Mouse (Mus musculus) hindbrain, embryonic 13.5 days (tissue): ENCODE measurements around the gene Ostm1. TPM values are rescaled to one million over a fixed set of nuclear protein-coding genes. Genes with fewer than 3 reads are reported as not detected.

ENCODE experiments used
- ATAC-seq: fragments of 200-750 bp; cut with Nextera tagmentation; 2 replicates; pipeline ENCODE4 v1.8.0; 2017; ENCODE audit warnings: moderate TSS enrichment; ENCODE audit not compliant: low FRiP score
- H3K27ac ChIP-seq: fragments of 300-500 bp; sonication (generic); 2 replicates; pipeline ENCODE4 v1.5.1; 2015; ENCODE audit warnings: inconsistent platforms, mild to moderate bottlenecking, moderate library complexity
- H3K27me3 ChIP-seq: fragments of 300-500 bp; sonication (generic); 2 replicates; pipeline ENCODE4 v1.6.1; 2015; ENCODE audit warnings: mild to moderate bottlenecking, inconsistent platforms
- H3K36me3 ChIP-seq: fragments of 300-500 bp; sonication (generic); 2 replicates; pipeline ENCODE4 v1.6.1; 2015; ENCODE audit warnings: mild to moderate bottlenecking, inconsistent platforms
- H3K4me1 ChIP-seq: fragments of 300-500 bp; sonication (generic); replicated peaks from 2 replicates; pipeline ENCODE4 v1.6.1; 2015; ENCODE audit warnings: inconsistent platforms
- H3K4me2 ChIP-seq: fragments of 300-500 bp; sonication (generic); 2 replicates; pipeline ENCODE4 v1.6.1; 2015; ENCODE audit warnings: inconsistent platforms, mild to moderate bottlenecking, moderate library complexity
- H3K4me3 ChIP-seq: fragments of 300-500 bp; sonication (generic); 2 replicates; pipeline ENCODE4 v1.5.1; 2015; ENCODE audit warnings: mild to moderate bottlenecking, inconsistent platforms
- H3K9ac ChIP-seq: fragments of 300-500 bp; sonication (generic); 2 replicates; pipeline ENCODE4 v1.6.1; 2015; ENCODE audit warnings: mild to moderate bottlenecking, inconsistent platforms
- H3K9me3 ChIP-seq: fragments of 300-500 bp; sonication (generic); 2 replicates; pipeline ENCODE4 v1.6.1; 2016; ENCODE audit warnings: inconsistent platforms
- whole genome bisulfite sequencing: fragments of 180-500 bp; shearing (Covaris S2); methylation state at CpG from one replicate; pipeline ENCODE4 v1.1.7; 2015; 5-methylcytosine and 5-hydroxymethylcytosine counted together
- polyA plus RNA-seq: library from polyadenylated mRNA; unstranded; fragments of >200 nt; fragmentation: Nextera tagmentation; extraction: Ambion mirVana; gene quantifications from 2 replicates; pipeline ENCODE4 v1.2.1, GENCODE M21; 2015

Gene Ostm1
- polyA plus RNA-seq, 1 experiment from 2014 or later, result 32.2 TPM

DNA sequence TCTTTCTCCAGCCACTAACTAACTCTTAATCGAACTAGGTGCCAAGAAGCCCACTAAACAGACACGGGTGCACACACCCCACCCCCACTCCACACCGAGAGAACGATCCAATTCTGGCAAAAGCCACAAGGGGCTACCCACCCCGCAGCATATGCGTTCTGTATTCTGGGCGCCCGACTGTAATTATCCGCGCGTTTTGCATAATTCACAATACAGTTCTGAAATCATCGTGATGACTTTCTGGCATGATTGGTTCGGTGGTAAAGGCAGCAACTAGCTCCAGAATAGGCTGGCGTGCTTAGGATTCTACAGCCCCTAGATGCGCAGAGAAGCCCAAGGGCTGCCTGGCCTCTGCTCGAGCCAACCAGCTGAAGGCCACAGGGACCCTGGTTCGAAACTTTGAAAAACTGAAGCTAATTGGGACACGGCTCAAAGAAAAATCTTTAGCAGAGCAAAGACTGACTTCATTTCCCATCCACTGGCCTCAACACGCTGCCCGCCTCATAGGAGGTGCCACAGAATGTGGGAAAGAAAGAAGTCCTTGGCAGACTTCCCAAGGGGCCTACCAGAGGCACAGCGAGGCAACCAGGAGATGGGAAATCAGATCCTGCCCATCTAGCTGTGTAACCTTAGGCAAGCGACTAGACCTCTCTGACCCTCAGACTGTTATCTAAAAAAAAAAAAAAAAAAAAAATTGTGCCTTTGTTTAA, 2.1 kb downstream of the Ostm1 start:
- H3K4me3 ChIP-seq, result no peak overlapping the region
- H3K9ac ChIP-seq, result no peak overlapping the region
- ATAC-seq, result no peak
- peaks cover 99% of the 10 kb centered on the region for H3K27me3 ChIP-seq
- H3K4me2 ChIP-seq, result no peak overlapping the region
- H3K4me1 ChIP-seq, result peaks cover 22% of the 10 kb centered on the region
- H3K36me3 ChIP-seq, result no peaks in the 10 kb centered on the region
- WGBS, result 4% methylated on average over 22 of the region's 22 CpGs
- no peaks in the 10 kb centered on the region for H3K9me3 ChIP-seq
- no peak overlapping the region for H3K27ac ChIP-seq

DNA sequence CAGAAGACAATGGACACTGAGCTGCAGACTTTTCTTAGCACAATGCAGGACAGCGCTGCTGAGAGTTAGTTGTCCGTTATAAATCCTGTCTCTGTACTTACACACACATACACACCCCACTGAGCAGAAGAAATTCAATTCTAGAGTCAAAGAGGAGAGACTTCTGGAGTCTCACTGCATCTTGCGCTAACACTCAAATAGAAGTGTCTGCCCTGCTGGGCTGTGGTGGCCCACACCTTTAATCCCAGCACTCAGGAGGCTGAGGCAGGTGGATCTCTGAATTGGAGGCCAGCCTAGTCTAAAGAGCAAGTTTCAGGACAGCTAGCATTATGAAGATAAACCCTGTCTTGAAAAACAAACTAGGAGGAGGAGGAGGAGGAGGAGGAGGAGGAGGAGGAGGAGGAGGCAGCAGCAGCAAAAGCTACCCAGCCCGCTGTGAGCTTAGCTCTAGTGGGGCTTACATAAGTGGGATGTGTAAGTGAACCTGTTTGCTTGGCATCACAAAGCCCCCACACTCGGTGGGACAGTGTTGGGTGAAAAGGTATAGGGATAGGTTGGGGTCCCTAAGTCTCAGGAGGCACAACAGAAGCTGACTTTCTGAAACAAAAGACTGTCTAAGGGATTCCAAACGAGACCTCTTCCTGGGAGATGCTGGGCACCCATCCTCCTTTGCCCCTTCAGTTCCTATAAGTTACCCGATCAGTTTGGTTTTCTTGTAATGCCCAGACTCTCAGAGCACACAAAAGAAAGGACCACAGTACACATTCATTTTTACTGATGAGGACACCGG, 4.5 kb downstream of the Ostm1 start:
- Histone ChIP-seq H3K4me3 (no peak overlapping the region), H3K9me3 (no peaks in the 10 kb centered on the region), H3K4me2 (no peak overlapping the region), H3K4me1 (peaks cover 29% of the 10 kb centered on the region), H3K36me3 (no peaks in the 10 kb centered on the region), H3K9ac (no peak overlapping the region), H3K27ac (no peak overlapping the region), H3K27me3 (peaks cover 100% of the 10 kb centered on the region)
- ATAC-seq, result no peak
- 4% methylated on average over 8 of the region's 8 CpGs for WGBS

DNA sequence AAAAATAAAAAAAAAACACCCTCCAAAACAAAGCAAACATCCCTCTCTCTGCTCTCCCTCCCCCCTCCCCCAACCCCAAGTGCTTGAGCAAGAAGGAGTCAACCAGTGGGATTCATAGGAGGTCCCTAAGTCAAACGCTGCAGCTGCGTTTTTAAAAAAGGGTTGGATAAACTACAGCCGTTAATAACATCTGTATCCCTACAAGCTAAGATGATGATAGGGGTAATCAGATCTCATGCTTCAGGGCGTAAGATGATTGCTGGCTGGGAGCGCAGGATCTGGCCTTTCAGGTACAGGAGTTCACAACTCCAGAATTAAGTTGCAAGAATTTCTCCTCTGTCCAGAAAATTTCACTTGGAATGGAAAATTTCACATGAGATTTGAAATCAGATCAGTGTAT, 5.9 kb downstream of the Ostm1 start:
- H3K9ac ChIP-seq, result no peak overlapping the region
- no peak overlapping the region for H3K4me2 ChIP-seq
- peaks cover 15% of the 10 kb centered on the region for H3K4me1 ChIP-seq
- WGBS, result 4% methylated on average over 5 of the region's 5 CpGs
- H3K27ac ChIP-seq, result no peak overlapping the region
- ATAC-seq, result no peak
- H3K36me3 ChIP-seq, result no peaks in the 10 kb centered on the region
- no peak overlapping the region for H3K4me3 ChIP-seq
- no peaks in the 10 kb centered on the region for H3K9me3 ChIP-seq
- peaks cover 100% of the 10 kb centered on the region for H3K27me3 ChIP-seq

DNA sequence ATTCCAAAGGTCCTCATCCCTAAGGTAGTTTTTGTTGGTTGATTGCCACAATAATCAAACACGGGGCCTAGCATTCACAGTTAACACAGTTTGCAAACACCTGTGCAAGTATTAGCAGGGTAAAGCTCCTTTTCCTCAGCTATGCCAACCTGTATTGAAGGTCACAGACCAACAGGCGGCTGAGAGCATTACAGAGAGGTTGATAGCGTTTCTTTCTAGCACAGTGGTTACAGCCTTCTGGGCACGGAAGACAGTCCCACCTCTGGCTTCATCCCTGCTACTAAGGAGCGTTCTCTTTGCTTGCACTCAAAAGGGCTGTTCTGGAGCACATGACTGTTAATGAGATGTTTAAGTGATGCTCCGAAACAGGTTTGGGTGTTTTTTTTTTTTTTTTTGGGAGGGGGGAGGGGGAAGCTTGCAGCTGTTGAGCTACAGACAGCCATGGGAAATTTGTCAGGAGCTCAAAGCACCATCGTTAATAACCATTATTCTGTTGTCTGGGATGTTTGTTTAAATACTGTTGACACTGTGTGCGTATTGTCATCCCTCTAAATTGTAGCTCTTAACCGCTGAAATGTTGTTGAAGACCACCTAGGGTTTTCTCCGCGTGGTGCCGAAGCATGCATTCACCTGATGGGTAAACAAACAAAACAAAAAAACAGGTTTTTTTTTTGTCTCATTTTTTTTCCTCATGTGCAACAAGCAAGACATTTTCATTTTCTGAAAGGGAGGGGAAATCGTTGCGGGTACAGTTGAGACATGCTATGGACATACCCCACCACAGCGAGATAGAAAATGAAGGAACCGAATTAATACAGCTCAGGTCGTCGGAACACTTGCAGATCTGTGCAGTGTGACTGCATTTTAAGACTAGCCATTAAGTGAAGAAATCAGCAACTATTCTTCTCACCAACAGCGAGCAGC, 6.9 kb downstream of the Ostm1 start:
- H3K9me3 ChIP-seq, result no peaks in the 10 kb centered on the region
- no peak overlapping the region for H3K27ac ChIP-seq
- no peak overlapping the region for H3K9ac ChIP-seq
- WGBS, result 1% methylated on average over 19 of the region's 19 CpGs
- H3K36me3 ChIP-seq, result no peaks in the 10 kb centered on the region
- no peak for ATAC-seq
- no peak overlapping the region for H3K4me2 ChIP-seq
- no peak overlapping the region for H3K4me3 ChIP-seq
- peaks cover 100% of the 10 kb centered on the region for H3K27me3 ChIP-seq
- H3K4me1 ChIP-seq, result peaks cover 13% of the 10 kb centered on the region

DNA sequence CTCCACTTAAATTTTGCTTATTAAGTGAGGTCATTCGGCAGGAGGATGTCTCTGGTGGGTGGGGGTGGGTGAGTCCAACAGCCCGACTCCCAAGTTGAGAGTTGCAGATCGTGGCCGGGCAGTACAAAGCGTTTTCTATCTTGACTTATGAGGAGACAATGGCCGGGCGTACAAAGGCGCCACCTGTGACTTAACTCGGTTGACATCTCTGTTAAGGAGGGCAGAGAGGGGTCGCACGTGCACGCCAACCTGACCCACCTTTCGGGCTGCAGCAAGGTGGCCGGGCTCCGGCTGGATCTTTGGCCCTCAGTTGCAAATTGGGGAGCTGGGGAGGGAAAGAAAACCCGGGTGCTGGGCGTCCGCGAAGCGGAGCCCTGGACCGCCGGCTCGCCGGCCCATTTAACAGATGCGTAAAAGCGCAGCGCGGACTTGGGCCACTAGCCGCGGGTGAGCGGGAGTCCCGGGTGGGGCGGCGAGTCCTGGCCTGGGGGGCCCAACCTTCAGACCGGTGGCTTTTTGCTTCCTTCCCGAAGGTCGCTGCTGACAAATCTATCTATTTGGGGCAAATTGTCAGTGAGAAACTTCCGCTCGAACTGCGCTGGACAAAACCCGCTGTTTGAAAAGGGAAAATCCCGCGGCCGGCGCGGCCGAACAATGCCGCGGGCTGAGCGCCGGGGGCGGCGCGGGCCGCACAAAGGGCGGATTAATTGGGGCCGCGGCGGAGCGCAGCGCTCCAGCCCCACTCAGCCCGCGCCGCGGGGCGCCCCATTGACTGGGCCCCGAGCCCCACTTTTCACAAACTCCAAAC, 7.8 kb downstream of the Ostm1 start:
- under 1% methylated on average over 67 of the region's 67 CpGs for WGBS
- Histone ChIP-seq H3K4me3 (peak overlapping the region; percentile 21), H3K9ac (no peak overlapping the region), H3K27me3 (peaks cover 100% of the 10 kb centered on the region), H3K9me3 (no peaks in the 10 kb centered on the region), H3K36me3 (no peaks in the 10 kb centered on the region), H3K27ac (no peak overlapping the region), H3K4me1 (peaks cover 13% of the 10 kb centered on the region), H3K4me2 (peak overlapping the region; percentile 41)
- no peak for ATAC-seq

DNA sequence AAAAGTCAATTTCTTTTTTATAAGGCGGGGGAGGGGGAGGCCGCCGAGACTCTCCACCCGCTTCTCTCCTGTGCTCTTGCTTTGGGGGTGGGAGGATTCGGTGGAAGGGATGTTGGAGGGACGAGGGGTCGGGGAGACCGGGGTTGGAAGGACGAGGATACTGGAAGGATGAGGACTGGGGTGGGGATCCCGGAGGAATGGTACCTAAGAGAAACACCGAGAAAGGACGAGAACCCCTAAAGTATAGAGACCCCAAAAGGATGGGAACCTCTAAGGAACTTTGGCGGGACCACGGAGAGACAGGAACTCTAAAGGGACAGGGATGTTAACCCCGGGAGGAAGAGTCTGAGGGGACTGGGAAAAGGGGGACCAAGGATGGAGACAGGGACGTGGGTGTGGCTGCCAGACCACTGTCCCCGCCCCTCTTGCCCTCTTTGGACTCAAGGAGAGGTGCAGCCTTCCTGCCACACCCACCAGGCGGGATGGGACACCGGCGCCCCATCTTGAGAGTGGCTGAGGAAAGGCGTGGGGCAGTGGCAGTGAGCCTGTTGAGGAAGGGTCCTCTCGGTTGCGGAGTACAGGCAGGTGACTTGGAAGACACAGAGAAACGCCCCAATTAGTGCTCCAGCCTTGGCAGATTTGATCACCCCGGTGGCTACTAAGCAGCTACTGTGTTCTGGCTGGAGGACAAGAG, 8.5 kb downstream of the Ostm1 start:
- Histone ChIP-seq H3K4me3 (peak overlapping the region; percentile 21), H3K9me3 (no peaks in the 10 kb centered on the region), H3K4me1 (peaks cover 13% of the 10 kb centered on the region), H3K27ac (no peak overlapping the region), H3K36me3 (no peaks in the 10 kb centered on the region), H3K4me2 (peak overlapping the region; percentile 41), H3K9ac (no peak overlapping the region), H3K27me3 (peaks cover 100% of the 10 kb centered on the region)
- no peak for ATAC-seq
- WGBS, result 0% methylated on average over 25 of the region's 25 CpGs

DNA sequence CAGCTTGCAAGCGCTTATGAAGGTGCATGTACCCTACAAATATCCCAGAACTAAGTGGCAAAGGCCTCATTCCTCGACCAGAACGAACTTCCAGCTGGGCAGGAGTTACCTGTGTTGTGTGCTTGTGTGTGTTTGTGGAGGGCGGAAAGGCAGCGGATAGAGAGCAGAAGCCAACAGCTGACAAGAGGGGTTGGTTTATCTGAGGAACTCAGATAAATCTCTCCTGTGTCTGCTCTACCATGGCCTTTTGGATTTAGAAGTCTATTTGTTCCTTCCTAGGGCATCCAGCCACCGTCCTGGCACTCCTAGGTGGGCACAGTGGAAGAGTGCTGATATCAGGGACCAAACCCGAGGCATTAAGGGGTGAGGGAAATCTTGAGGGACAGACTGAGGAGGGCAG, 9.6 kb downstream of the Ostm1 start:
- H3K36me3 ChIP-seq, result no peaks in the 10 kb centered on the region
- no peak overlapping the region for H3K9ac ChIP-seq
- peaks cover 96% of the 10 kb centered on the region for H3K27me3 ChIP-seq
- H3K9me3 ChIP-seq, result no peaks in the 10 kb centered on the region
- no peak overlapping the region for H3K4me3 ChIP-seq
- H3K27ac ChIP-seq, result no peak overlapping the region
- ATAC-seq, result no peak
- H3K4me2 ChIP-seq, result no peak overlapping the region
- 10% methylated on average over 7 of the region's 7 CpGs for WGBS
- H3K4me1 ChIP-seq, result peaks cover 13% of the 10 kb centered on the region

DNA sequence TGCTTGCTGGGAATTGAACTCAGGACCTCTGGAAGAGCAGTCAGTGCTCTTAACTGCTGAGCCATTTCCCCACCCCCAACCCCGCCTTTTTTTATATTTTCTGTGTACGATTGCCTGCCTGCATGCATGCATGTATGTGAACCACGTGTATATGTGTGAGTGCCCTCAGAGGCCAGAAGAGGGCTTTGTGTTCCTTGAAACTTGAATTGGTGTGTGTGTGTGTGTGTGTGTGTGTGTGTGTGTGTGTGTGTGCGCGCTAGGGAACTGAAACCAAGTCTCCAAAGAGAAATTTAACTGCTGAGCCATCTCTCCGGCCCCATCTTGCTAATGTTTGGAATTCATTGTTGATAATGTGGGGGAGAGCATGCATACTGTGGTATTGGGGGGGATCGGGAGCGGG, 15.0 kb downstream of the Ostm1 start:
- ATAC-seq, result no peak
- H3K36me3 ChIP-seq, result no peaks in the 10 kb centered on the region
- no peak overlapping the region for H3K4me2 ChIP-seq
- H3K27ac ChIP-seq, result no peak overlapping the region
- H3K4me1 ChIP-seq, result no peaks in the 10 kb centered on the region
- peaks cover 78% of the 10 kb centered on the region for H3K27me3 ChIP-seq
- H3K4me3 ChIP-seq, result no peak overlapping the region
- H3K9me3 ChIP-seq, result no peaks in the 10 kb centered on the region
- no peak overlapping the region for H3K9ac ChIP-seq
- 84% methylated on average over 8 of the region's 8 CpGs for WGBS

DNA sequence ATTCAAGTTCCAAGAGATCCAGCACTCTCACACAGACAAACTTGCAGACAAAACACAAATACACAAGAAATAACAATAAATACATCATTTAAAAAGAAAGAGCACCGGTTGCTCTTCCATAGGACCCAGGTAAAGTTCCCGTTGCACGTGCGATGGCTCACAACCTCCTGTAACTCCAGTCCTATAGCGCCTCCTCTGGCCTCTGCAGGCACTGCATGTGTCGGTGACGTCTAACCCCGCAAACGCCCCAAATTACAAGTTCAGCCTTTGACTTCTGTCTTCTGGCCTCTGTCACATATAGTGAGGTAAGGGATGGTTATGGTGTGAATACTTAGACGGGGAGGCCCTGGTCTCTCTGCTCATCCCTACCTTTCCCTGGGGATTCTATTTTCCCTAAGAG, 17.9 kb downstream of the Ostm1 start:
- ATAC-seq, result no peak
- H3K9ac ChIP-seq, result no peak overlapping the region
- 28% methylated on average over 10 of the region's 10 CpGs for WGBS
- no peaks in the 10 kb centered on the region for H3K36me3 ChIP-seq
- H3K4me2 ChIP-seq, result no peak overlapping the region
- peaks cover 7% of the 10 kb centered on the region; the same call in 1 of the 2 replicates for H3K9me3 ChIP-seq
- H3K27ac ChIP-seq, result no peak overlapping the region
- H3K4me3 ChIP-seq, result no peak overlapping the region
- peaks cover 59% of the 10 kb centered on the region for H3K27me3 ChIP-seq
- no peaks in the 10 kb centered on the region for H3K4me1 ChIP-seq

DNA sequence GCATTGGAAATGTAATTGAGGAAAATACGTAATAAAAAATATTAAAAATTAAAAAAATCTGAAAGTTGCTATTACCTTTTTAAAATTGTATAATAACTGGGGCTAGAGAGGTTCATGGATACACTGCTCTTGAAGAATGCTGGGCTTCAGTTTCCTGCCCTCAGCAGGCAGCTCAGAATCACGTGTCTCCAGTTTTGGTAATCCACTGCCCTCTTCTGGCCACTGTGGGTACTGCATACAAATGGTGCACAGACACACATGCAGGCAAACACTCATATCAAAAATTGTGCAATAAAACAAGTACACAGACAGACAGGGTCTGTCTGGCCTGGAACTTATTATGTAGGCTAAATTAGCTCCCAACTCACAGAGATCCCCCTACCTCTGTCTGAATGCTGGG, 21.3 kb downstream of the Ostm1 start:
- H3K27ac ChIP-seq, result no peak overlapping the region
- no peak overlapping the region for H3K9ac ChIP-seq
- H3K9me3 ChIP-seq, result peaks cover 15% of the 10 kb centered on the region; the same call in 1 of the 2 replicates
- WGBS, result 52% methylated on average over 2 of the region's 2 CpGs
- ATAC-seq, result no peak
- no peak overlapping the region for H3K4me2 ChIP-seq
- no peak overlapping the region for H3K4me3 ChIP-seq
- no peaks in the 10 kb centered on the region for H3K36me3 ChIP-seq
- no peaks in the 10 kb centered on the region for H3K4me1 ChIP-seq
- H3K27me3 ChIP-seq, result peaks cover 66% of the 10 kb centered on the region

DNA sequence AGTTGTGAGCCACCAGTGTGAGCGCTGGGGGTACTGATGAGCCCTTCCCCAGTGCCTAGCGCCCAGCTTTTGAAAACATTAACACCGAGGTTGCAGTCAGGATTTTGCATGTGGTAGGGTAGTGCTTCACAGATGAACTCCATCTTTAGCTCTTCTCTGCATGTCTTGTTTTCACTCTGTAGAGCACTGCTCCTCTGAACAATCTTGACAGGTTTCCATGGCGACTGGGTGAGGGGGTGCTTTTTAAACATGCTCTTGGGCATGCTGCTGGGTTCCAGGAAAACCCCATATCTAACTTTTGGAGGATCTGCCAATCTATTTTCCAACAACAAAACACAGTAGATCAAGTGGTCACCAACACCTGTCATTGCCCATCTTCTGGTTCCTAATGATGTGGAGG, 23.1 kb downstream of the Ostm1 start:
- Histone ChIP-seq H3K9ac (no peak overlapping the region), H3K4me3 (no peak overlapping the region), H3K4me2 (no peak overlapping the region), H3K27ac (no peak overlapping the region), H3K9me3 (peaks cover 15% of the 10 kb centered on the region; the same call in 1 of the 2 replicates), H3K27me3 (peaks cover 69% of the 10 kb centered on the region), H3K36me3 (no peaks in the 10 kb centered on the region), H3K4me1 (no peaks in the 10 kb centered on the region)
- 72% methylated on average over 4 of the region's 4 CpGs for WGBS
- no peak for ATAC-seq
